Mouse (Mus musculus): ENCODE results near the gene Haus2. TPM values are rescaled to one million over a fixed set of nuclear protein-coding genes. Genes with fewer than 3 reads are reported as not detected.

Gene Haus2
- polyA plus RNA-seq, 1 experiment from 2014 or later: 22.3 TPM

GRCm38 (mm10) chr2:120628886-120629735 lies 19.9 kb downstream of the Haus2 start, which contains the start of gene Stard9:
Stard9 (plus strand) TSS chr2:120629121.
- Histone ChIP-seq H3K27me3 (replicated peaks) (no peaks in the 10 kb centered on the region), H3K4me3 (replicated peaks) (peak within 1 kb of the TSS; percentile 59), H3K4me2 (replicated peaks) (peak within 1 kb of the TSS; percentile 82), H3K4me1 (replicated peaks) (0 out of 2 replicates have a peak, but pooled peaks cover 3% of the 10 kb centered on the region), H3K9ac (peak within 1 kb of the TSS; percentile 58), H3K9me3 (no peaks in the 10 kb centered on the region), H3K27ac (peak within 1 kb of the TSS; percentile 51; the same call in 1 of the 2 replicates), H3K36me3 (no peaks in the 10 kb centered on the region)
- WGBS: 2% methylated on average over 36 of the region's 36 CpGs
- peak; percentile 100 for ATAC-seq

GRCm38 (mm10) chr2:120630246-120630645 lies 21.1 kb downstream of the Haus2 start:
- no peak overlapping the region for H3K27ac ChIP-seq
- H3K9me3 ChIP-seq: no peaks in the 10 kb centered on the region
- H3K27me3 ChIP-seq (replicated peaks): no peaks in the 10 kb centered on the region
- no peak overlapping the region for H3K4me3 ChIP-seq (replicated peaks)
- H3K36me3 ChIP-seq: peaks cover 5% of the 10 kb centered on the region
- 84% methylated on average over 2 of the region's 2 CpGs for WGBS
- H3K4me2 ChIP-seq (replicated peaks): peak overlapping the region; percentile 82
- no peak overlapping the region for H3K9ac ChIP-seq
- H3K4me1 ChIP-seq (replicated peaks): 0 out of 2 replicates have a peak, but pooled peaks cover 3% of the 10 kb centered on the region
- no peak for ATAC-seq

GRCm38 (mm10) chr2:120630655-120631054 lies 21.5 kb downstream of the Haus2 start:
- Histone ChIP-seq H3K9me3 (no peaks in the 10 kb centered on the region), H3K27ac (no peak overlapping the region), H3K4me2 (replicated peaks) (no peak overlapping the region), H3K27me3 (replicated peaks) (no peaks in the 10 kb centered on the region), H3K9ac (no peak overlapping the region), H3K4me3 (replicated peaks) (no peak overlapping the region), H3K4me1 (replicated peaks) (0 out of 2 replicates have a peak, but pooled peaks cover 3% of the 10 kb centered on the region), H3K36me3 (peaks cover 5% of the 10 kb centered on the region)
- ATAC-seq: no peak
- WGBS: 61% methylated on average over 2 of the region's 2 CpGs

GRCm38 (mm10) chr2:120631521-120631920 lies 22.3 kb downstream of the Haus2 start:
- Histone ChIP-seq H3K4me1 (replicated peaks) (0 out of 2 replicates have a peak, but pooled peaks cover 3% of the 10 kb centered on the region), H3K4me2 (replicated peaks) (no peak overlapping the region), H3K9ac (no peak overlapping the region)

GRCm38 (mm10) chr2:120631957-120632356 lies 22.8 kb downstream of the Haus2 start:
- no peak overlapping the region for H3K4me2 ChIP-seq (replicated peaks)
- 0 out of 2 replicates have a peak, but pooled peaks cover 3% of the 10 kb centered on the region for H3K4me1 ChIP-seq (replicated peaks)
- 67% methylated on average over 4 of the region's 4 CpGs for WGBS
- no peaks in the 10 kb centered on the region for H3K9me3 ChIP-seq
- ATAC-seq: no peak
- H3K27ac ChIP-seq: no peak overlapping the region
- H3K36me3 ChIP-seq: peaks cover 5% of the 10 kb centered on the region
- H3K9ac ChIP-seq: no peak overlapping the region
- H3K27me3 ChIP-seq (replicated peaks): no peaks in the 10 kb centered on the region
- H3K4me3 ChIP-seq (replicated peaks): no peak overlapping the region

More at GRCm38 (mm10) chr2:120631521-120631920, 22.3 kb downstream of the Haus2 start:
- no peaks in the 10 kb centered on the region for H3K27me3 ChIP-seq (replicated peaks)
- peaks cover 5% of the 10 kb centered on the region for H3K36me3 ChIP-seq
- no peak for ATAC-seq
- H3K4me3 ChIP-seq (replicated peaks): no peak overlapping the region
- H3K9me3 ChIP-seq: no peaks in the 10 kb centered on the region
- 83% methylated on average over 2 of the region's 2 CpGs for WGBS
- no peak overlapping the region for H3K27ac ChIP-seq

- Histone ChIP-seq H3K4me2 (replicated peaks) (no peak overlapping the region), H3K4me1 (replicated peaks) (no peaks in the 10 kb centered on the region), H3K9me3 (no peaks in the 10 kb centered on the region), H3K36me3 (no peaks in the 10 kb centered on the region), H3K27ac (no peak overlapping the region), H3K27me3 (replicated peaks) (no peaks in the 10 kb centered on the region), H3K4me3 (replicated peaks) (no peak overlapping the region), H3K9ac (no peak overlapping the region)
- no peak for ATAC-seq
- 86% methylated on average over 8 of the region's 8 CpGs for WGBS
Observed at GRCm38 (mm10) chr2:120640835-120641234, 31.7 kb downstream of the Haus2 start.

- Histone ChIP-seq H3K36me3 (no peaks in the 10 kb centered on the region), H3K9ac (no peak overlapping the region), H3K4me2 (replicated peaks) (no peak overlapping the region), H3K4me3 (replicated peaks) (no peak overlapping the region), H3K27me3 (replicated peaks) (no peaks in the 10 kb centered on the region), H3K27ac (no peak overlapping the region; the same call in 1 of the 2 replicates), H3K9me3 (no peaks in the 10 kb centered on the region), H3K4me1 (replicated peaks) (no peaks in the 10 kb centered on the region)
- WGBS: 55% methylated on average over 7 of the region's 7 CpGs
- no peak for ATAC-seq
Observed at GRCm38 (mm10) chr2:120643836-120644235, 34.7 kb downstream of the Haus2 start.

GRCm38 (mm10) chr2:120646777-120647176 lies 37.6 kb downstream of the Haus2 start:
- ATAC-seq: no peak
- H3K9ac ChIP-seq: no peak overlapping the region
- no peak overlapping the region for H3K4me3 ChIP-seq (replicated peaks)
- H3K27ac ChIP-seq: no peak overlapping the region
- H3K4me1 ChIP-seq (replicated peaks): no peaks in the 10 kb centered on the region
- no peaks in the 10 kb centered on the region for H3K36me3 ChIP-seq
- H3K4me2 ChIP-seq (replicated peaks): no peak overlapping the region
- WGBS: 80% methylated on average over 4 of the region's 4 CpGs
- no peaks in the 10 kb centered on the region for H3K27me3 ChIP-seq (replicated peaks)
- H3K9me3 ChIP-seq: no peaks in the 10 kb centered on the region

GRCm38 (mm10) chr2:120652256-120652924 lies 43.2 kb downstream of the Haus2 start:
- no peak overlapping the region for H3K4me2 ChIP-seq (replicated peaks)
- no peaks in the 10 kb centered on the region for H3K36me3 ChIP-seq
- no peak overlapping the region for H3K4me3 ChIP-seq (replicated peaks)
- H3K4me1 ChIP-seq (replicated peaks): no peaks in the 10 kb centered on the region
- 76% methylated on average over 7 of the region's 7 CpGs for WGBS
- ATAC-seq: no peak
- no peak overlapping the region; the same call in 1 of the 2 replicates for H3K27ac ChIP-seq
- no peaks in the 10 kb centered on the region for H3K9me3 ChIP-seq
- no peaks in the 10 kb centered on the region for H3K27me3 ChIP-seq (replicated peaks)
- H3K9ac ChIP-seq: no peak overlapping the region

- Histone ChIP-seq H3K4me3 (replicated peaks) (no peak overlapping the region), H3K36me3 (no peaks in the 10 kb centered on the region), H3K27me3 (replicated peaks) (no peaks in the 10 kb centered on the region), H3K27ac (no peak overlapping the region; the same call in 1 of the 2 replicates), H3K9ac (no peak overlapping the region), H3K4me2 (replicated peaks) (no peak overlapping the region), H3K9me3 (no peaks in the 10 kb centered on the region), H3K4me1 (replicated peaks) (no peaks in the 10 kb centered on the region)
- ATAC-seq: no peak
- 73% methylated on average over 7 of the region's 7 CpGs for WGBS
Observed at GRCm38 (mm10) chr2:120652925-120653284, 43.7 kb downstream of the Haus2 start.

- ATAC-seq: no peak
- H3K36me3 ChIP-seq: no peaks in the 10 kb centered on the region
Observed at GRCm38 (mm10) chr2:120654693-120655092, 45.5 kb downstream of the Haus2 start.

GRCm38 (mm10) chr2:120655905-120656304 lies 46.7 kb downstream of the Haus2 start:
- Histone ChIP-seq H3K9ac (no peak overlapping the region), H3K36me3 (no peaks in the 10 kb centered on the region), H3K27ac (no peak overlapping the region), H3K4me3 (replicated peaks) (no peak overlapping the region), H3K9me3 (no peaks in the 10 kb centered on the region), H3K4me1 (replicated peaks) (no peaks in the 10 kb centered on the region), H3K27me3 (replicated peaks) (no peaks in the 10 kb centered on the region), H3K4me2 (replicated peaks) (no peak overlapping the region)
- WGBS: 82% methylated on average over 5 of the region's 5 CpGs
- ATAC-seq: no peak

More at GRCm38 (mm10) chr2:120654693-120655092, 45.5 kb downstream of the Haus2 start:
- H3K4me1 ChIP-seq (replicated peaks): no peaks in the 10 kb centered on the region
- no peak overlapping the region for H3K27ac ChIP-seq
- no peaks in the 10 kb centered on the region for H3K27me3 ChIP-seq (replicated peaks)
- no peaks in the 10 kb centered on the region for H3K9me3 ChIP-seq
- WGBS: 81% methylated on average over 2 of the region's 2 CpGs
- H3K4me3 ChIP-seq (replicated peaks): no peak overlapping the region
- no peak overlapping the region for H3K9ac ChIP-seq
- no peak overlapping the region for H3K4me2 ChIP-seq (replicated peaks)
